Mouse (Mus musculus) heart, postnatal 4 days (tissue): Measurements from ENCODE around the gene Rbfox1. TPM values are rescaled to one million over a fixed set of nuclear protein-coding genes. Genes with fewer than 3 reads are reported as not detected.

ENCODE experiments used
- DNase-seq: peaks from one replicate; pipeline ENCODE4 v3.0.0; 2021
- total RNA-seq, 2 experiments: library from RNA; stranded (reverse); gene quantifications; 2 replicates each; pipeline ENCODE4 v1.2.3; 2021

Gene Rbfox1
- total RNA-seq, 2 experiments from 2014 or later, result 22.3 to 24.5 TPM

- DNase-seq, result peak; percentile 67
Measured at GRCm38 (mm10) chr16:6716214-6716911, 831.2 kb downstream of the Rbfox1 start.

GRCm38 (mm10) chr16:6719027-6719426 is 833.9 kb downstream of the Rbfox1 start:
- no peak for DNase-seq

- no peak for DNase-seq
Measured at GRCm38 (mm10) chr16:6732646-6733045, 847.5 kb downstream of the Rbfox1 start.

GRCm38 (mm10) chr16:6733427-6733826 is 848.3 kb downstream of the Rbfox1 start:
- DNase-seq, result no peak

GRCm38 (mm10) chr16:6736566-6736965 is 851.4 kb downstream of the Rbfox1 start:
- no peak for DNase-seq

GRCm38 (mm10) chr16:6736998-6737397 is 851.8 kb downstream of the Rbfox1 start:
- DNase-seq, result no peak

- no peak for DNase-seq
Measured at GRCm38 (mm10) chr16:6746116-6746515, 861.0 kb downstream of the Rbfox1 start.

- no peak for DNase-seq
Measured at GRCm38 (mm10) chr16:6750491-6750890, 865.3 kb downstream of the Rbfox1 start.

GRCm38 (mm10) chr16:6754847-6755246 is 869.7 kb downstream of the Rbfox1 start:
- DNase-seq, result no peak

- DNase-seq, result no peak
Measured at GRCm38 (mm10) chr16:6769495-6770237, 884.5 kb downstream of the Rbfox1 start.

- DNase-seq, result no peak
Measured at GRCm38 (mm10) chr16:6777506-6778185, 892.5 kb downstream of the Rbfox1 start.

GRCm38 (mm10) chr16:6784144-6784543 is 899.0 kb downstream of the Rbfox1 start:
- DNase-seq, result no peak

GRCm38 (mm10) chr16:6785026-6785425 is 899.9 kb downstream of the Rbfox1 start:
- no peak for DNase-seq

- no peak for DNase-seq
Measured at GRCm38 (mm10) chr16:6791218-6791617, 906.1 kb downstream of the Rbfox1 start.

GRCm38 (mm10) chr16:6791655-6792054 is 906.5 kb downstream of the Rbfox1 start:
- DNase-seq, result peak; percentile 71

- no peak for DNase-seq
Measured at GRCm38 (mm10) chr16:6806246-6806645, 921.1 kb downstream of the Rbfox1 start.

GRCm38 (mm10) chr16:6807835-6808234 is 922.7 kb downstream of the Rbfox1 start:
- no peak for DNase-seq

- DNase-seq, result no peak
Measured at GRCm38 (mm10) chr16:6813871-6814270, 928.7 kb downstream of the Rbfox1 start.

GRCm38 (mm10) chr16:6821741-6822140 is 936.6 kb downstream of the Rbfox1 start:
- no peak for DNase-seq

GRCm38 (mm10) chr16:6829892-6830524 is 944.9 kb downstream of the Rbfox1 start:
- DNase-seq, result no peak

GRCm38 (mm10) chr16:6833486-6833885 is 948.3 kb downstream of the Rbfox1 start:
- no peak for DNase-seq

- DNase-seq, result no peak
Measured at GRCm38 (mm10) chr16:6835051-6835450, 949.9 kb downstream of the Rbfox1 start.
